Mouse (Mus musculus) kidney, embryonic 14.5 days (tissue): ENCODE data around the gene Zfp827. TPM values are rescaled to one million over a fixed set of nuclear protein-coding genes. Genes with fewer than 3 reads are reported as not detected.

ENCODE experiments used
- ATAC-seq: fragments of 200-750 bp; cut with Nextera tagmentation; 2 replicates; pipeline ENCODE4 v1.8.0; 2017; ENCODE audit warnings: moderate number of reproducible peaks, mild to moderate bottlenecking, moderate TSS enrichment, moderate library complexity; ENCODE audit not compliant: low FRiP score, low TSS enrichment
- H3K27ac ChIP-seq: fragments of 300-500 bp; sonication (generic); 2 replicates; pipeline ENCODE4 v1.5.1; 2014; ENCODE audit warnings: low read depth, mild to moderate bottlenecking, low read length, moderate library complexity, mixed read lengths
- H3K27me3 ChIP-seq: fragments of 300-500 bp; sonication (generic); 2 replicates; pipeline ENCODE4 v1.6.1; 2014; ENCODE audit warnings: mild to moderate bottlenecking, low read length; ENCODE audit not compliant: control insufficient read depth, insufficient read depth
- H3K36me3 ChIP-seq: fragments of 300-500 bp; sonication (generic); 2 replicates; pipeline ENCODE4 v1.6.1; 2014; ENCODE audit warnings: low read length, mixed read lengths; ENCODE audit not compliant: control insufficient read depth, insufficient read depth
- H3K4me1 ChIP-seq: fragments of 300-500 bp; sonication (generic); 2 replicates; pipeline ENCODE4 v1.6.1; 2014; ENCODE audit warnings: low read length, mixed read lengths; ENCODE audit not compliant: control insufficient read depth, insufficient read depth
- H3K4me2 ChIP-seq: fragments of 300-500 bp; sonication (generic); replicated peaks from 2 replicates; pipeline ENCODE4 v1.6.1; 2014; ENCODE audit warnings: low read depth, mild to moderate bottlenecking, low read length
- H3K4me3 ChIP-seq: fragments of 300-500 bp; sonication (generic); 2 replicates; pipeline ENCODE4 v1.5.1; 2014; ENCODE audit warnings: mild to moderate bottlenecking, low read length
- H3K9ac ChIP-seq: fragments of 300-500 bp; sonication (generic); 2 replicates; pipeline ENCODE4 v1.6.1; 2014; ENCODE audit warnings: low read depth, mild to moderate bottlenecking, low read length, moderate library complexity
- H3K9me3 ChIP-seq: fragments of 300-500 bp; sonication (generic); 2 replicates; pipeline ENCODE4 v1.6.1; 2016; ENCODE audit warnings: low read length; ENCODE audit not compliant: control insufficient read depth
- WGBS: fragments of 180-500 bp; shearing (Covaris S2); extraction: QIAGEN DNeasy Blood & Tissue Kit; methylation state at CpG from one replicate; pipeline ENCODE4 v1.1.7; 2014; 5-methylcytosine and 5-hydroxymethylcytosine counted together
- polyA plus RNA-seq: library from polyadenylated mRNA; unstranded; fragments of >200 nt; fragmentation: Nextera tagmentation; extraction: Ambion mirVana; gene quantifications from 2 replicates; pipeline ENCODE4 v1.2.1, GENCODE M21; 2014

Zfp827 gene
- polyA plus RNA-seq, 1 experiment from 2014 or later, result 12.2 TPM

- Histone ChIP-seq H3K4me2 (no peak overlapping the region), H3K27ac (no peak overlapping the region), H3K36me3 (peaks cover 3% of the 10 kb centered on the region; the same call in 1 of the 2 replicates), H3K27me3 (no peaks in the 10 kb centered on the region), H3K4me1 (0 out of 2 replicates have a peak, but pooled peaks cover 8% of the 10 kb centered on the region), H3K4me3 (no peak overlapping the region), H3K9ac (no peak overlapping the region), H3K9me3 (no peaks in the 10 kb centered on the region)
- ATAC-seq, result no peak
- 86% methylated on average over 8 of the region's 8 CpGs for WGBS
Observed at GRCm38 (mm10) chr8:79111461-79111860, 83.2 kb downstream of the Zfp827 start.

DNA sequence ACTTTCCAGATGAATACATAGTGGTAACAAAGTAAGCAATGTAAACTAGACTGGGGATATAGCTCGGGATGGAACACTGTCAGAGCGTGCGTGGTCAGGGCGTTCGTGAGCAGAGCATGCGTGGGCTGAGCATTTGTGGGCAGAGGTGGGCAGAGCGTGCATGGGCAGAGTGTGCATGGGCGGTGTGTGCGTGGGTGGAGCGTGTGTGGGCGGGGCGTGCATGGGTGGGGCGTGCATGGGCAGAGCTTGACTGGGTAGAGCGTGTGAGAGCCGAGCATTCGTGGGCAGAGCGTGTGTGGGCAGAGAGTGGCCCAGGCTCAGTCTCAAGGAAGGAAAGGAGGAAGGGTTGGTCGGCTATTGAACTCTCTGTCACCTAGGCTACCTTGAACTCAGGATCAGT, 84.2 kb downstream of the Zfp827 start:
- Histone ChIP-seq H3K4me1 (0 out of 2 replicates have a peak, but pooled peaks cover 8% of the 10 kb centered on the region), H3K27me3 (no peaks in the 10 kb centered on the region), H3K36me3 (peaks cover 3% of the 10 kb centered on the region; the same call in 1 of the 2 replicates), H3K4me2 (no peak overlapping the region), H3K4me3 (no peak overlapping the region), H3K9me3 (no peaks in the 10 kb centered on the region), H3K27ac (no peak overlapping the region), H3K9ac (no peak overlapping the region)
- WGBS, result 89% methylated on average over 18 of the region's 18 CpGs
- ATAC-seq, result 0 out of 2 replicates have a peak, but pooled peaks have one; percentile 48

GRCm38 (mm10) chr8:79113533-79113932, 85.3 kb downstream of the Zfp827 start:
- Histone ChIP-seq H3K4me1 (0 out of 2 replicates have a peak, but pooled peaks cover 8% of the 10 kb centered on the region), H3K27ac (no peak overlapping the region), H3K4me3 (no peak overlapping the region), H3K9ac (no peak overlapping the region), H3K27me3 (no peaks in the 10 kb centered on the region), H3K4me2 (no peak overlapping the region), H3K9me3 (no peaks in the 10 kb centered on the region), H3K36me3 (peaks cover 9% of the 10 kb centered on the region; the same call in 1 of the 2 replicates)
- no peak for ATAC-seq
- 68% methylated on average over 9 of the region's 9 CpGs for WGBS

GRCm38 (mm10) chr8:79114561-79114960, 86.3 kb downstream of the Zfp827 start:
- WGBS, result 86% methylated on average over 6 of the region's 6 CpGs

GRCm38 (mm10) chr8:79116436-79116835, 88.2 kb downstream of the Zfp827 start:
- Histone ChIP-seq H3K4me1 (0 out of 2 replicates have a peak, but pooled peaks cover 8% of the 10 kb centered on the region), H3K4me2 (no peak overlapping the region), H3K4me3 (no peak overlapping the region), H3K9me3 (no peaks in the 10 kb centered on the region), H3K27me3 (no peaks in the 10 kb centered on the region), H3K36me3 (peaks cover 19% of the 10 kb centered on the region; the same call in 1 of the 2 replicates), H3K9ac (no peak overlapping the region), H3K27ac (no peak overlapping the region)
- 84% methylated on average over 7 of the region's 7 CpGs for WGBS
- no peak for ATAC-seq

More at GRCm38 (mm10) chr8:79114561-79114960, 86.3 kb downstream of the Zfp827 start:
- H3K27ac ChIP-seq, result no peak overlapping the region
- no peaks in the 10 kb centered on the region for H3K9me3 ChIP-seq
- H3K27me3 ChIP-seq, result no peaks in the 10 kb centered on the region
- H3K9ac ChIP-seq, result no peak overlapping the region
- no peak overlapping the region for H3K4me3 ChIP-seq
- H3K4me1 ChIP-seq, result 0 out of 2 replicates have a peak, but pooled peaks cover 8% of the 10 kb centered on the region
- ATAC-seq, result no peak
- no peak overlapping the region for H3K4me2 ChIP-seq
- H3K36me3 ChIP-seq, result peaks cover 5% of the 10 kb centered on the region; the same call in 1 of the 2 replicates

GRCm38 (mm10) chr8:79117711-79118110, 89.5 kb downstream of the Zfp827 start:
- Histone ChIP-seq H3K4me1 (0 out of 2 replicates have a peak, but pooled peaks cover 8% of the 10 kb centered on the region), H3K36me3 (peaks cover 29% of the 10 kb centered on the region), H3K4me3 (no peak overlapping the region), H3K9ac (no peak overlapping the region), H3K9me3 (no peaks in the 10 kb centered on the region), H3K27me3 (no peaks in the 10 kb centered on the region), H3K4me2 (no peak overlapping the region), H3K27ac (no peak overlapping the region)
- 91% methylated on average over 7 of the region's 7 CpGs for WGBS
- no peak for ATAC-seq

GRCm38 (mm10) chr8:79121614-79122013, 93.4 kb downstream of the Zfp827 start:
- no peak for ATAC-seq
- no peak overlapping the region for H3K4me2 ChIP-seq
- WGBS, result 89% methylated on average over 1 of the region's 1 CpGs
- H3K36me3 ChIP-seq, result peaks cover 36% of the 10 kb centered on the region
- no peaks in the 10 kb centered on the region for H3K27me3 ChIP-seq
- H3K9me3 ChIP-seq, result no peaks in the 10 kb centered on the region
- no peak overlapping the region for H3K9ac ChIP-seq
- H3K4me3 ChIP-seq, result no peak overlapping the region
- no peak overlapping the region for H3K27ac ChIP-seq
- H3K4me1 ChIP-seq, result no peaks in the 10 kb centered on the region

GRCm38 (mm10) chr8:79124231-79124630, 96.0 kb downstream of the Zfp827 start:
- Histone ChIP-seq H3K4me2 (no peak overlapping the region), H3K36me3 (peaks cover 32% of the 10 kb centered on the region), H3K27me3 (no peaks in the 10 kb centered on the region), H3K9ac (no peak overlapping the region), H3K9me3 (no peaks in the 10 kb centered on the region), H3K4me1 (no peaks in the 10 kb centered on the region), H3K27ac (no peak overlapping the region), H3K4me3 (no peak overlapping the region)
- 83% methylated on average over 4 of the region's 4 CpGs for WGBS
- ATAC-seq, result no peak

DNA sequence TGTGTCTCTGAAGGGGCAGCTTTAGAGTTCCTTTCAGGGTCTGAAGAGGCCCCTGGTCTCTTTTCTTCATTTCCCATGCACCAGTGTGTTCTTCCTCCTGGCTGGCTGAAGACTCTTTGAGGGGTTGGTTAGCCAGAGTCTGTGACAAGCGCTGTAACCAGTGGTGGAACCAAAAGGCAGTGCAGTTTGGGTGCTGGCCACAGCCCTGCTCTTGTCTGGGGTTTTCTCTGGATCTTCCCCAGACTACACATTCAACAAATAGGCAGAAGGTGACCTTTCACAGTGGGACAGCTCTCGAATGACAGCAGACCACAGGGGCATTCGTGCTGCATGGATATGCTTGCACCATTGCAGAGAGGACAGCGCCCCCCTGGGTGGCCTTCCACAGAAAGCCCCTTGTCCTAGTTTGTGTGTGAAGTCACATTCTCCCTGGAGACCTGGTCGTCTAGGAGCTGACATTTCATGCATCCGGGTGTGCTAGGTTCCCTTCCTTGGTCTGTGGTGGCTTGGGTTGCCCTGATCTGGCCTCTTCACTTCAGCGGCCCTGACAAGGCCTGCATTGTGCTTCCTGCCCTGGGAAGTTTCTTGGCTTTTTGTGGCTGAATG, 99.1 kb downstream of the Zfp827 start:
- Histone ChIP-seq H3K4me2 (no peak overlapping the region), H3K9ac (no peak overlapping the region), H3K4me1 (no peaks in the 10 kb centered on the region), H3K27ac (no peak overlapping the region), H3K9me3 (no peaks in the 10 kb centered on the region), H3K27me3 (no peaks in the 10 kb centered on the region), H3K36me3 (peaks cover 24% of the 10 kb centered on the region), H3K4me3 (no peak overlapping the region)
- 78% methylated on average over 7 of the region's 7 CpGs for WGBS
- ATAC-seq, result no peak
